Mouse (Mus musculus): ENCODE results near the gene Dek. TPM values are rescaled to one million over a fixed set of nuclear protein-coding genes. Genes with fewer than 3 reads are reported as not detected.

Gene Dek
- 143 and 152 TPM in 2 replicates for polyA plus RNA-seq (2015; fragmentation: Nextera tagmentation; extraction: Ambion mirVana)

DNA sequence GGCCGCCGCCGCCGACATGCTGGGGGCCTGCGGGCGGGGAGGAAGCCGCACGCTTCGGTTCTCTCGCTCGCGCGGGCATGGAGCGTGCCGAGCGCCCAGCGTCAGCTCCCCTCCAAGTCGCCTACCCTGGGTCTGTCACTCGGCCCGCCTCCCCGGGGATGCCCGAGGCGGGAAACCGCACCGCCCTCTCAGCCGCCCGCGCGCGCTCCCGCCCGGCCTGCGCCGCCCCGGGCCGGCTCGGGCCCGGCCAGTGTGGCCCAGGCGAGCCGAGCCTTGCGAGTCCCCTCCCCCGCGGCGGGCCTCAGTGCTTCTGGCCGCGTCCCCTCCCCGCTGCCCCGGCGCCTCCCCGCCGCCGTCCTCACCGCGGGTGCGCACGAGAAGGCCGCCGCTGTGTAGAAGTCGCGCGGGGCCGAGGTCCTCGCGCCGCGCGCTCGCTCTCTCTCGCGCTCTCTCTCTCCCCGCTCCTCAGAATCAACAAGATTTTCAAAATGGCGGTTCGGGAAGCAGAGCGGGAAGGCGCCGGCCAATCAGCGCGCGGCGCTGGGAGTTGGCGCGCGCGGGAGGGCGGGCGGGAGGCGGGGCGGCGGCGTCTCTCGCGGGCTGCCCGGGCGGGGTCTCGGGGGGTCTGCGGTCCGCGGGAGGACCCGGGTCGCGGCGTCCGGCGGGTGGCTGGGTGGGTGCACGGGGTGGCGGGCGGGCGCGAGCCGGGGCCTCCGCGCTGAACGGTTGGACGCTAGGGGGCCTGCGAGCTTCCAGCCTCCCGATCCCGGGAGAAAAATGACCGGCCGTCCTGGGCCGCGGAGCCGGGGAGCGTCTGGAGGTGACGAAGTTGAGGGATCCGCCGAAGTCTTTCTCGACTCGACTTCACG, at the start of gene Dek:
Gene Dek, minus strand, starts transcription at position 491 of the 869 bp plus-strand sequence.
- WGBS = under 1% methylated on average over 95 of the region's 129 CpGs
- Histone ChIP-seq H3K9ac (replicated peaks; ENCODE audit: low read depth, low read length) (peak within 1 kb of the TSS; percentile 85), H3K9me3 (ENCODE audit: control insufficient read depth, low read length) (no peaks in the 10 kb centered on the region), H3K27ac (ENCODE audit: low read length) (peak within 1 kb of the TSS; percentile 99), H3K4me1 (replicated peaks; ENCODE audit: control insufficient read depth, insufficient read depth, low read length) (peaks cover 22% of the 10 kb centered on the region), H3K4me3 (replicated peaks; ENCODE audit: low read length) (peak within 1 kb of the TSS; percentile 96), H3K36me3 (ENCODE audit: control insufficient read depth, insufficient read depth) (no peaks in the 10 kb centered on the region), H3K4me2 (ENCODE audit: low read length) (peak within 1 kb of the TSS; percentile 79), H3K27me3 (replicated peaks; ENCODE audit: control insufficient read depth, insufficient read depth, low read length) (no peaks in the 10 kb centered on the region)
- peak; percentile 94 for ATAC-seq

DNA sequence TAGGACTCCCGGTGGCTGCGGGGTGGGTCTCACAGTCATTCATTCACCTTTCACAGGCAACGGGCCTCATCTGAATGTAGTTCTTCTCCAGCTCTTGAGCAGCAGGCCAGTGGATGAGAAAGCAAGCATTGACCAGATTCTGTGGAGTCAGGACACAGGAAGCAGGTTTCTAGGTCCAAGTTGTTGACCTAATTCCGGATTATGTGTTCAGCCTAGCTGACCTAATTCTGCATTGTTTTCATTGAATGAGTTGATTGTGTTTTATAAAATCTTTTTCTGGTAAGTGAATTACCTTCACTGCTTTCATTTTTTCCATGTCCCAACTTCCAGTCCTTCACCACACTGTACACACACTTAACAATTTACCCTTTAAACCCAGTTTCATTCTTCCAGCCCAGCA, 48.9 kb upstream of the Dek start:
- Histone ChIP-seq H3K36me3 (ENCODE audit: control insufficient read depth, insufficient read depth) (no peaks in the 10 kb centered on the region), H3K4me1 (replicated peaks; ENCODE audit: control insufficient read depth, insufficient read depth, low read length) (no peaks in the 10 kb centered on the region; the same call in 1 of the 2 replicates), H3K27me3 (replicated peaks; ENCODE audit: control insufficient read depth, insufficient read depth, low read length) (no peaks in the 10 kb centered on the region), H3K4me3 (replicated peaks; ENCODE audit: low read length) (no peak overlapping the region), H3K9me3 (ENCODE audit: control insufficient read depth, low read length) (no peaks in the 10 kb centered on the region), H3K27ac (ENCODE audit: low read length) (no peak overlapping the region), H3K4me2 (ENCODE audit: low read length) (no peak overlapping the region), H3K9ac (replicated peaks; ENCODE audit: low read depth, low read length) (no peak overlapping the region)
- 45% methylated on average over 4 of the region's 4 CpGs for WGBS
- ATAC-seq = no peak

DNA sequence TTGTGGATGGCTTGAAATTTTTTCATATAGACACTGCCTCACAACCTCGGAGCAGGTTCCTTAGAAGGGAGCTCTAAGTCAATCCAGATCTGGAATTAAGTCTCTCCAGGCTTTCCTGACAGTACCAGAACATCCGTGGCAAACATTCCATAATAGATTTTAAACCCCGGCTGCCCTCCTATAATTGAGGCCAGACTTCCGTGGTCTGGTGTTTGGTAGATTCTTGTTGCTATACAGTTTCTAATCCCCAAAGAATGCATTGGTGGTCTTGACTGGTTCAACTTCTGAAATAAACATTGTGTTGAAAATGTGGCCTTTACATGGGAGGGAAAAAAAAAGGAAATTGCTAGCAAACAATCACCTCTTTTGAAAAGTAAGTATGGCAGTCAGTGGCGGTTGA, 47.2 kb upstream of the Dek start:
- Histone ChIP-seq H3K27me3 (replicated peaks; ENCODE audit: control insufficient read depth, insufficient read depth, low read length) (no peaks in the 10 kb centered on the region), H3K36me3 (ENCODE audit: control insufficient read depth, insufficient read depth) (no peaks in the 10 kb centered on the region), H3K27ac (ENCODE audit: low read length) (no peak overlapping the region), H3K4me1 (replicated peaks; ENCODE audit: control insufficient read depth, insufficient read depth, low read length) (no peaks in the 10 kb centered on the region; the same call in 1 of the 2 replicates), H3K9me3 (ENCODE audit: control insufficient read depth, low read length) (no peaks in the 10 kb centered on the region), H3K9ac (replicated peaks; ENCODE audit: low read depth, low read length) (no peak overlapping the region), H3K4me2 (ENCODE audit: low read length) (no peak overlapping the region), H3K4me3 (replicated peaks; ENCODE audit: low read length) (no peak overlapping the region)
- no peak for ATAC-seq
- 65% methylated on average over 5 of the region's 5 CpGs for WGBS

DNA sequence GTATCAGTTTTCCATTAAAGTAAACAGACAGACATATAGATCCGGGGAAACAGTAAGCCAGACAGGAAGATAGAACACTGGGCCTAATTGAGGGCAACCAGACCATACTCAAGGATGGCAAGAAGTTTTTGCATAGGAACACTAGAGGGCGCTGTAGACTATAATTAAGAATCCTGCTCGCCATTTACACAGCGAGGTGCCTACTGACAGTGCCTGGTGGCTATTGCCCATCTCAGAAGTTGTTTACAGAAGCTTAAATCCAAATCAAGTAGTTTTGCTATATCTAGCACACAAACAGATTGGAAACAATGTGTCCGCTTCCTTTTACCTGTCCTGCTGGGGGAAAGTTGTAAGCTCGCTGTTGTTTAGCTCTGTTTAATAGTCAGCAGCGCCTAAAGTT, 46.4 kb upstream of the Dek start:
- Histone ChIP-seq H3K9me3 (ENCODE audit: control insufficient read depth, low read length) (no peaks in the 10 kb centered on the region), H3K36me3 (ENCODE audit: control insufficient read depth, insufficient read depth) (no peaks in the 10 kb centered on the region), H3K27me3 (replicated peaks; ENCODE audit: control insufficient read depth, insufficient read depth, low read length) (no peaks in the 10 kb centered on the region), H3K9ac (replicated peaks; ENCODE audit: low read depth, low read length) (no peak overlapping the region), H3K4me2 (ENCODE audit: low read length) (no peak overlapping the region), H3K27ac (ENCODE audit: low read length) (no peak overlapping the region), H3K4me1 (replicated peaks; ENCODE audit: control insufficient read depth, insufficient read depth, low read length) (no peaks in the 10 kb centered on the region; the same call in 1 of the 2 replicates), H3K4me3 (replicated peaks; ENCODE audit: low read length) (no peak overlapping the region)
- WGBS = 29% methylated on average over 7 of the region's 7 CpGs
- ATAC-seq = peak; percentile 70; the same call in 1 of the 2 replicates

DNA sequence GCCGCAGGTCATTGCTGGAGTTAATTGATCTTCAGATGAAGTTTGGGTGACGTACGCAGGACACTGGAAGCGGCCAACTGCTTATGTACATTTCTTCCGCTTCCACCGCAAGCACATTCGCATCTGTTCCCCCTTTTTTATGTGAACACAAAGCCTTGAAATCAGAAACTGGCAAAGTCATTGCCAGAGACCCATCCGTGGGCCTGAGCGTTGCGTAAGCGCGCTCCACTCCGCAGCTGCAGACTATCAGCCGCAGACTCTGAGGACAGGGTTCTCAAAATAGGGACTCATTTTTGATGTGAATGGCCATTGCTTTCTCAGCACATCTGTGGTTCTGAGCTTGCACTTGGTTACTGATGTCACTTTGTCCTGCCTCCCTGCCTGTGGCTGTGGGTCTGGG, 45.1 kb upstream of the Dek start:
- Histone ChIP-seq H3K9ac (replicated peaks; ENCODE audit: low read depth, low read length) (no peak overlapping the region), H3K9me3 (ENCODE audit: control insufficient read depth, low read length) (no peaks in the 10 kb centered on the region), H3K27ac (ENCODE audit: low read length) (no peak overlapping the region), H3K4me2 (ENCODE audit: low read length) (no peak overlapping the region), H3K36me3 (ENCODE audit: control insufficient read depth, insufficient read depth) (no peaks in the 10 kb centered on the region), H3K4me3 (replicated peaks; ENCODE audit: low read length) (no peak overlapping the region), H3K4me1 (replicated peaks; ENCODE audit: control insufficient read depth, insufficient read depth, low read length) (no peaks in the 10 kb centered on the region; the same call in 1 of the 2 replicates), H3K27me3 (replicated peaks; ENCODE audit: control insufficient read depth, insufficient read depth, low read length) (no peaks in the 10 kb centered on the region)
- ATAC-seq = no peak
- 91% methylated on average over 14 of the region's 14 CpGs for WGBS

DNA sequence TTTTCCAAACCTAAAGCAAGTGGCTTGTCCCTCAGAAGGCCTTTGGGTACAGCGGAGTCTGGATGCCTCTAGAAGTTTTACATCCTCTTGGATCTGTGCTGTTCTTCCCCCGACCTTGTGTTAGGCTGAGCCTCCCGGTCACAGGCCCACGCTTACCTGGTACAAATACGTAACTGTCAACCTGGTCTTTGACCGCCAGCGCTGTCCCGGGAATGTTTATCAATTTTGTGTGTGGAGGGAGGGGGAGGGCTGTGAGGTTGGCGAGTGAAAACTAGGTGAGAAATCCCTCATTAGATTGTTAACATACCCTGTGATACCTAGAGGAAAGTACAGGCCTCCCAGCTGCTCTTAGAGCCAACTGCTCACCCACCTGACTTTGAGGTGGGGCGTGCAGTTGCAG, 44.0 kb upstream of the Dek start:
- ATAC-seq = no peak
- Histone ChIP-seq H3K4me1 (replicated peaks; ENCODE audit: control insufficient read depth, insufficient read depth, low read length) (no peaks in the 10 kb centered on the region; the same call in 1 of the 2 replicates), H3K9me3 (ENCODE audit: control insufficient read depth, low read length) (no peaks in the 10 kb centered on the region)

DNA sequence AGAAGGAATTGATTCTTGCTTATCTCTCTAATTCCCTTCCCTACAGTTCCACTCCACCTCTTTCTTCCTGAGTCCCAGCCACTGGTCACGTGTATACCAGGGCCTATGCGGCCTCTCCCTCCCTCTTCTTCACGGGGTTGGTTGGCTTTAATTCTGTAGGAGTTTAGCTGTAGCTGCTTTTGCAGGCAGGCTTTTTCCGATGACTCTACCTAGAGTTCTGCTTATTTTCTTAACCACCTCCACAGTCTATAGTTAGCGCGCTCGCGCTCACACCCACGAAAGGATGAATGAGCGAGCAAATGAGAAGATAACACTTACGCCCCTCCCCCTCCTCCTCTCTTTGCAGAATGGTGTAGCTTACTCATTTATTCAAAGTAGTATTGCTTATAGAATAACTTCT, 42.6 kb upstream of the Dek start:
- WGBS = 63% methylated on average over 11 of the region's 11 CpGs
- H3K27ac ChIP-seq (ENCODE audit: low read length) = no peak overlapping the region
- no peaks in the 10 kb centered on the region for H3K27me3 ChIP-seq (replicated peaks; ENCODE audit: control insufficient read depth, insufficient read depth, low read length)
- H3K36me3 ChIP-seq (ENCODE audit: control insufficient read depth, insufficient read depth) = no peaks in the 10 kb centered on the region
- no peaks in the 10 kb centered on the region; the same call in 1 of the 2 replicates for H3K4me1 ChIP-seq (replicated peaks; ENCODE audit: control insufficient read depth, insufficient read depth, low read length)
- H3K9ac ChIP-seq (replicated peaks; ENCODE audit: low read depth, low read length) = no peak overlapping the region
- no peak for ATAC-seq
- H3K4me3 ChIP-seq (replicated peaks; ENCODE audit: low read length) = no peak overlapping the region
- H3K9me3 ChIP-seq (ENCODE audit: control insufficient read depth, low read length) = no peaks in the 10 kb centered on the region
- H3K4me2 ChIP-seq (ENCODE audit: low read length) = no peak overlapping the region

More for the DNA sequence above, 44.0 kb upstream of the Dek start:
- H3K4me3 ChIP-seq (replicated peaks; ENCODE audit: low read length) = no peak overlapping the region
- H3K36me3 ChIP-seq (ENCODE audit: control insufficient read depth, insufficient read depth) = no peaks in the 10 kb centered on the region
- no peak overlapping the region for H3K27ac ChIP-seq (ENCODE audit: low read length)
- H3K9ac ChIP-seq (replicated peaks; ENCODE audit: low read depth, low read length) = no peak overlapping the region
- H3K4me2 ChIP-seq (ENCODE audit: low read length) = no peak overlapping the region
- WGBS = 95% methylated on average over 10 of the region's 10 CpGs
- H3K27me3 ChIP-seq (replicated peaks; ENCODE audit: control insufficient read depth, insufficient read depth, low read length) = no peaks in the 10 kb centered on the region

DNA sequence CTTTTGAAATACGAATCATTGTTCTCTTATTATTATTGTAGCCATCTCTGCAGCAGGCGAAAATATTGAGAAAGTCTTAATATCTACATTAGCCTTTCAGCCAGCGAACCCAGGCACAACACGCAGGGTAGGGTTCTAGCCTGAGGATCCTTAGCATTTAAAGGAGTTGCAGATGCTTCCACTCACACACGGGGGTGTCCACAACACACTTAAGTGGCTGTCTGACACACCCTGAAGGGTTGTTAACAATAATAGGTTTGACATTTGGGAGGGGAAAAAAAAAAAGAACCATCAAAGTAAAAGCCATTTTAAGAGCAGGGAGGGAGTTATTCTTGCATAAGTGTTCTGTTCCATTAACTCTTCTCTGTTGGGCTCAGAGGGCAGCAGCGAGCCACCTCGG, 40.4 kb upstream of the Dek start:
- H3K4me3 ChIP-seq (replicated peaks; ENCODE audit: low read length) = no peak overlapping the region
- H3K4me1 ChIP-seq (replicated peaks; ENCODE audit: control insufficient read depth, insufficient read depth, low read length) = no peaks in the 10 kb centered on the region
- no peaks in the 10 kb centered on the region for H3K9me3 ChIP-seq (ENCODE audit: control insufficient read depth, low read length)
- H3K4me2 ChIP-seq (ENCODE audit: low read length) = no peak overlapping the region
- H3K27ac ChIP-seq (ENCODE audit: low read length) = no peak overlapping the region
- no peaks in the 10 kb centered on the region for H3K36me3 ChIP-seq (ENCODE audit: control insufficient read depth, insufficient read depth)
- no peaks in the 10 kb centered on the region for H3K27me3 ChIP-seq (replicated peaks; ENCODE audit: control insufficient read depth, insufficient read depth, low read length)
- 71% methylated on average over 7 of the region's 7 CpGs for WGBS
- no peak for ATAC-seq
- no peak overlapping the region for H3K9ac ChIP-seq (replicated peaks; ENCODE audit: low read depth, low read length)

DNA sequence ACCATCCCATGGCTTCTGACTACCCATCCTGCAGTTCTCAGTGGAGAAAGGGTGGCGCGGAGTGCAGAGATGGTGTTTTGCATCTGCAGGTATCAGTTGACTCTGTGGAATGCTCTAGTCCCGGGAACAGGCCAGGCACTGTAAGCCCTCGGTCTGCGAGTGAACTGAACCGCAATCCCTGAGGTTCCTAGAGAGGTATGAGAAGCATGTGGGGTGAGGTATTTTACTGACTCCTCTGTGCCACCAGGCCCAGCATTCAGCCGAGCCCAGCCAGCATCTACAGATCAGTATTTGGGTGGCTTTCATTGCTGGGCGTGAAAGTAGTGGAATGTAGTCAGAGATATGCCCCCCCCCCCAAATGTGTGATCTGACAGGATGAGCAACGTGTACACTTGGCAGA, 39.9 kb upstream of the Dek start:
- WGBS = 81% methylated on average over 9 of the region's 9 CpGs
- no peak overlapping the region for H3K9ac ChIP-seq (replicated peaks; ENCODE audit: low read depth, low read length)
- H3K4me3 ChIP-seq (replicated peaks; ENCODE audit: low read length) = no peak overlapping the region
- no peaks in the 10 kb centered on the region for H3K36me3 ChIP-seq (ENCODE audit: control insufficient read depth, insufficient read depth)
- H3K27me3 ChIP-seq (replicated peaks; ENCODE audit: control insufficient read depth, insufficient read depth, low read length) = no peaks in the 10 kb centered on the region
- no peak for ATAC-seq
- H3K9me3 ChIP-seq (ENCODE audit: control insufficient read depth, low read length) = no peaks in the 10 kb centered on the region
- no peak overlapping the region for H3K4me2 ChIP-seq (ENCODE audit: low read length)
- H3K4me1 ChIP-seq (replicated peaks; ENCODE audit: control insufficient read depth, insufficient read depth, low read length) = no peaks in the 10 kb centered on the region
- no peak overlapping the region for H3K27ac ChIP-seq (ENCODE audit: low read length)

Data from forebrain, embryonic 16.5 days (tissue).